Mouse (Mus musculus) urinary bladder, postnatal 25 days (tissue): ENCODE measurements at regions not wholly inside any gene's neighbourhood (a gene's known extent, or its start where the extent isn't known, plus 50 kb on each side); places are given as distances from the start of the nearest gene placed in this dataset.

Source experiments
- DNase-seq: peaks from one replicate; pipeline ENCODE4 v3.0.0; 2022; ENCODE audit warnings: low spot score

GRCm38 (mm10) chr5:119356051-119356450, 314.4 kb upstream of the Tbx3 start:
- no peak for DNase-seq

- DNase-seq, result no peak
These were observed 310.8 kb upstream of the Tbx3 start for GRCm38 (mm10) chr5:119359709-119360108.

- no peak for DNase-seq
These were observed 310.1 kb upstream of the Tbx3 start for GRCm38 (mm10) chr5:119360351-119360750.

- no peak for DNase-seq
These were observed 308.9 kb upstream of the Tbx3 start for GRCm38 (mm10) chr5:119361406-119362044.

GRCm38 (mm10) chr5:119362452-119362851, 308.0 kb upstream of the Tbx3 start:
- no peak for DNase-seq

- DNase-seq, result no peak
These were observed 306.2 kb upstream of the Tbx3 start for GRCm38 (mm10) chr5:119364250-119364649.

GRCm38 (mm10) chr5:119365157-119365556, 305.3 kb upstream of the Tbx3 start:
- DNase-seq, result no peak

- no peak for DNase-seq
These were observed 304.2 kb upstream of the Tbx3 start for GRCm38 (mm10) chr5:119366296-119366695.

- DNase-seq, result no peak
These were observed 300.0 kb upstream of the Tbx3 start for GRCm38 (mm10) chr5:119370481-119370880.

GRCm38 (mm10) chr5:119370931-119371330, 299.5 kb upstream of the Tbx3 start:
- no peak for DNase-seq

GRCm38 (mm10) chr5:119373774-119374700, 296.4 kb upstream of the Tbx3 start:
- no peak for DNase-seq

GRCm38 (mm10) chr5:119374861-119375260, 295.6 kb upstream of the Tbx3 start:
- DNase-seq, result no peak

GRCm38 (mm10) chr5:119378261-119378660, 292.2 kb upstream of the Tbx3 start:
- DNase-seq, result no peak

- no peak for DNase-seq
These were observed 290.5 kb upstream of the Tbx3 start for GRCm38 (mm10) chr5:119379915-119380432.

- DNase-seq, result no peak
These were observed 289.0 kb upstream of the Tbx3 start for GRCm38 (mm10) chr5:119381495-119381894.

- DNase-seq, result no peak
These were observed 285.0 kb upstream of the Tbx3 start for GRCm38 (mm10) chr5:119385506-119385905.

GRCm38 (mm10) chr5:119386821-119387220, 283.6 kb upstream of the Tbx3 start:
- no peak for DNase-seq

- no peak for DNase-seq
These were observed 283.2 kb upstream of the Tbx3 start for GRCm38 (mm10) chr5:119387261-119387660.

GRCm38 (mm10) chr5:119388841-119389240, 281.6 kb upstream of the Tbx3 start:
- DNase-seq, result no peak

- DNase-seq, result no peak
These were observed 281.1 kb upstream of the Tbx3 start for GRCm38 (mm10) chr5:119389384-119389783.

GRCm38 (mm10) chr5:119389857-119390256, 280.6 kb upstream of the Tbx3 start:
- no peak for DNase-seq

- no peak for DNase-seq
These were observed 272.0 kb upstream of the Tbx3 start for GRCm38 (mm10) chr5:119398475-119398874.
